Mouse (Mus musculus) cerebellum, adult 2 months (tissue): Measurements from ENCODE around the gene Uba2. TPM values are rescaled to one million over a fixed set of nuclear protein-coding genes. Genes with fewer than 3 reads are reported as not detected.

Experiments used
- DNase-seq, 2 experiments: peaks; one replicate each; pipeline ENCODE4 v3.0.0; 2021
- H3K27ac ChIP-seq: fragments of 200-500 bp; 2 replicates; pipeline ENCODE4 v1.5.1; 2012; ENCODE audit warnings: low read length, control low read depth, inconsistent platforms; ENCODE audit not compliant: insufficient read depth
- H3K27me3 ChIP-seq: fragments of 200-500 bp; 2 replicates; pipeline ENCODE4 v1.6.1; 2012; ENCODE audit warnings: inconsistent platforms, mild to moderate bottlenecking, low read length, moderate library complexity; ENCODE audit not compliant: control insufficient read depth, insufficient read depth
- H3K4me1 ChIP-seq: fragments of 200-500 bp; 2 replicates; pipeline ENCODE4 v1.6.1; 2011; ENCODE audit warnings: low read length; ENCODE audit not compliant: control insufficient read depth, insufficient read depth
- H3K4me3 ChIP-seq: fragments of 200-500 bp; replicated peaks from 2 replicates; pipeline ENCODE3; 2011; ENCODE audit warnings: mild to moderate bottlenecking, low read depth, low read length, control low read depth; ENCODE audit not compliant: insufficient read depth
- CTCF ChIP-seq: fragments of 200-500 bp; IDR thresholded peaks from 2 replicates; pipeline ENCODE4 v1.5.1; 2011; ENCODE audit warnings: low read depth, mild to moderate bottlenecking, control low read depth, low read length, moderate library complexity, borderline replicate concordance; ENCODE audit not compliant: insufficient read depth
- POLR2A ChIP-seq: fragments of 200-500 bp; IDR thresholded peaks from 2 replicates; pipeline ENCODE4 v1.6.1; 2011; ENCODE audit warnings: low read length, control low read depth, borderline replicate concordance; ENCODE audit not compliant: insufficient read depth
- whole genome bisulfite sequencing: fragments of 180-500 bp; shearing (Covaris S2); methylation state at CpG from one replicate; pipeline ENCODE4 v1.1.7; 2018; 5-methylcytosine and 5-hydroxymethylcytosine counted together
- polyA plus RNA-seq: library from polyadenylated mRNA; depleted of rRNA; stranded (reverse); fragments of >200 nt; gene quantifications from 2 replicates; pipeline ENCODE4 v1.2.3, GENCODE M21; 2012

The Uba2 gene
- polyA plus RNA-seq, 1 experiment: 106 TPM

- DNase-seq: no peak
- Histone ChIP-seq H3K4me1 (no peaks in the 10 kb centered on the region), H3K27me3 (no peaks in the 10 kb centered on the region), H3K4me3 (no peak overlapping the region), H3K27ac (no peak overlapping the region)
- WGBS: 97% methylated on average over 2 of the region's 2 CpGs
- TF ChIP-seq POLR2A (no peak), CTCF (no peak)
Observed at GRCm38 (mm10) chr7:34200829-34201228, 31.4 kb upstream of the Uba2 start.

GRCm38 (mm10) chr7:34198346-34198745 is 28.9 kb upstream of the Uba2 start:
- DNase-seq: no peak
- no peak overlapping the region for H3K27ac ChIP-seq
- 54% methylated on average over 3 of the region's 3 CpGs for WGBS
- no peak overlapping the region for H3K4me3 ChIP-seq
- TF ChIP-seq POLR2A (no peak), CTCF (peak; percentile 23; the same call in 1 of the 2 replicates)
- no peaks in the 10 kb centered on the region for H3K27me3 ChIP-seq
- H3K4me1 ChIP-seq: peaks cover 3% of the 10 kb centered on the region; the same call in 1 of the 2 replicates

DNA sequence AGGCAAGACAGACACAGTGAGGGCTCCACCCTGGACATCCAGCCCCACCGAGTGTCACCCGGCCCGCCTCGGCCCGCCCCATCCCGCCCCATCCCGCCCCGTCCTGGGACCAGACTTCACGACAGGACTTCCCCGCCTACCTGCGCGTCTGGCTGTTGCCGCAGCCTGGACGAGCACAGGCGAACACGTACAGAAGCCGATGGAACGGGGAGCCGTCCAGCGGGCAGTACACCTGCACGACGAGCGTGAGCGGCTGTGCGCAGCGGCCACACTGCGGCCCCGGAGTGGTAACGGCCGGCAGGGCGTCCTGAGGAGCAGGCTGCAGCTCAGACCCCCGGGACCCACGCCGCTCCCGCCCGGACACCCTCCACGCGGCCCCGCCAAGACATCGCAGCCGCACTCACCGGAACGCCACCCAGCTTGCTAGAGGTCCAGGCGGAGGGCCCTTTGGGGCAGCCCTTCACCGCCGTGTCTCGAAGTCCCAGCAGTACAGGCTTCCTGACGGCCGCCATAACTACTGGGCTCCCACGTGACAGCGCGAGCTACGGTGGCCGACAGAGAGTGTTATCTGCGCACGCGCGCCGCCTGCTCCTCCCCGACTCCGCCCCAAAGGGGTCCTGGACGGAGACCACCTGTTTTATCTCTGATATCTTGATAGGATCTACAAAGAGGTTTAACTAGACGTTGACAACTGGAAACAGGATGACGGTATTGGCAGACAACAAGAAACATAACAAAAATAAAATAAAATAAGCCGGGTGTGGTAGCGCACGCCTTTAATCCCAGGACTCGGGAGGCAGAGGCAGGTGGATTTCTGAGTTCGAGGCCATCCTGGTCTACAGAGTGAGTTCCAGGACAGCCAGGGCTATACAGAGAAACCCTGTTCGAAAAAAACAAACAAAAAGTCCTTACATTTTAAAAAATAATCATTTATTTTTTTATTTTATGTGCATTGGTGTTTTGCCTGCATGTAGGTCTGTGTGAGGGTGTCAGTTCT is 27.0 kb upstream of the Uba2 start, which contains the start of gene Pdcd2l:
TSS of gene Pdcd2l (minus strand) at position 530 of the 997 bp plus-strand sequence.
- no peaks in the 10 kb centered on the region for H3K27me3 ChIP-seq
- peak; percentile 91 to 94 for DNase-seq
- H3K4me1 ChIP-seq: peaks cover 3% of the 10 kb centered on the region; the same call in 1 of the 2 replicates
- 2% methylated on average over 70 of the region's 70 CpGs for WGBS
- H3K4me3 ChIP-seq: peak within 1 kb of the TSS; percentile 78
- TF ChIP-seq POLR2A (peak; percentile 72; the same call in 1 of the 2 replicates), CTCF (no peak)
- H3K27ac ChIP-seq: no peak within 1 kb of the TSS

GRCm38 (mm10) chr7:34195632-34196031 is 26.2 kb upstream of the Uba2 start:
- WGBS: 40% methylated on average over 3 of the region's 3 CpGs
- peaks cover 3% of the 10 kb centered on the region; the same call in 1 of the 2 replicates for H3K4me1 ChIP-seq
- H3K27me3 ChIP-seq: no peaks in the 10 kb centered on the region
- TF ChIP-seq CTCF (no peak), POLR2A (no peak)
- H3K4me3 ChIP-seq: peak overlapping the region; percentile 78
- no peak overlapping the region for H3K27ac ChIP-seq
- DNase-seq: no peak

DNA sequence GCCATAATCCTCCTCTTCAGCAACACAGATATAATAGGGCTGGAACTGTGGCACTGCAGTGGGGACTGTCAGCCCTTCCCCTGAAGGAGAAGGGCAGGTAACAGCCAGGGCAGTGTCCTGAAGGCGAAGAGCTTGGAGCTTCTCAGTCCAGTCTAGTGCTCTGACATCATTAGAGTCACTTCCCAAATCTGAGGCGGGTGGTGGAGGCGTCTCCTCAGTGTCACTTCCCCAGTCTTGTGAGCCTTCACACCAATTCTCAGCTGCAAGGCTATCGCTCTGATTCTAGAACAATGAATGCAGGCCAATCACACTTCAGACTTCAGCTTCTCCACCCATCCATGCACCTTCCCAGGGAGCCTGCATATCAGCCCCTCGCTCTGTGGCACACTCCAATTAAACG is 23.4 kb upstream of the Uba2 start:
- H3K4me1 ChIP-seq: peaks cover 5% of the 10 kb centered on the region
- DNase-seq: no peak
- no peak overlapping the region for H3K4me3 ChIP-seq
- TF ChIP-seq CTCF (no peak), POLR2A (no peak)
- 91% methylated on average over 6 of the region's 6 CpGs for WGBS
- H3K27ac ChIP-seq: no peak overlapping the region
- no peaks in the 10 kb centered on the region for H3K27me3 ChIP-seq

DNA sequence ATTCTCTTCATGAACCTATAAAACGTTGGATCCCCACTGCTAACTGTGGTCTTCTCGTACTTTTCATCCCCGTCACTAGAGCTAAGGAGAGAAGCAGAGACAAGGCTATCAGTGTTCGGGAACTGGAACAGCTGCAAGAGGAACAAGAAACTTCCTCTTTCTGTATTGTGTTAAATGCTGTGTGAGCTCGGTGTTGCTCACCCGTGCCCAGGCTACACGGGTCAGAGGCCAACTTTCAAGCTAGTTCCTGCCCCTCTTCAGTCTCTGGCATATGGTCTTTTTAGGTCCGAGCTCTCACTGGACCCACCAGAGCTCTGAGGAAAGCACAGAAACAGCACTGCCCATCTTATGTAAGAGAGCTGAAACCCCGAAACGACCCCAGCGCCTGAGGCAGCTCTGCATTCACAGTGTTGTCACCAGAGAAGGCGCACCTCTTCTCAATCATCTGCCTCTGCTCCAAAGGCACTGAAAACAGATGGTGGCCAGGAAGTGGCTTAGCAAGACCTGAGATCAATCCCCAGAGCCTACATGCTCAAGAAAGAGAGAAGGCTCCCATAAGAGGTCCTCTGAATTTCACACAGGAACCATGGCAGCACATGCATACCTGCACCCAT is 20.1 kb upstream of the Uba2 start:
- no peaks in the 10 kb centered on the region for H3K27me3 ChIP-seq
- 0 out of 2 replicates have a peak overlapping the region, but pooled peaks have one; percentile 21 for H3K27ac ChIP-seq
- H3K4me1 ChIP-seq: peaks cover 15% of the 10 kb centered on the region
- no peak overlapping the region for H3K4me3 ChIP-seq
- DNase-seq: no peak
- 90% methylated on average over 12 of the region's 12 CpGs for WGBS
- TF ChIP-seq POLR2A (no peak), CTCF (no peak)

DNA sequence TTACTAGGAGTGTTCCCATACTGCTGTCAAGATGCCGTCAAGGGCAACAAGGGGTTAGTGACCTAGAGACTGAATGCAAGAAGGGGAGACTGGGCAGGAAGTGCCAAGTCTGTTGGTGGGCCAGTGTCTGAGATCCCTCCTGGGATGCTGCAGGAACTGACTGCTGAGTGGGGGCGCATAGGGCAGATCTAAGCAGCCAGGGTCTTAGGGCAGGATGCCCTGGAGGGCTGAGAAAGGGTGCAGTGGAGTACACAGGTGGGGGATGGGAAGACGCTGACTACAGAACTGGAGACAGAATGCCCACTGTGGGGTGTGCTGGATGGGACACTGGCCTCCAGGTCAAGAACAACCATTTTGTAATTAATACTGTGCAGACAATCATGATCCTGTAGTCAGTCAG is 14.4 kb upstream of the Uba2 start:
- TF ChIP-seq POLR2A (no peak), CTCF (no peak)
- Histone ChIP-seq H3K27me3 (no peaks in the 10 kb centered on the region), H3K4me1 (peaks cover 15% of the 10 kb centered on the region), H3K27ac (no peak overlapping the region), H3K4me3 (no peak overlapping the region)
- 87% methylated on average over 3 of the region's 3 CpGs for WGBS
- no peak for DNase-seq
